Mouse (Mus musculus) leukemia stem cell, adult 10-12 weeks (primary cell): Measurements from ENCODE around the gene H2-Ke6. TPM values are rescaled to one million over a fixed set of nuclear protein-coding genes. Genes with fewer than 3 reads are reported as not detected.

Source experiments
- polyA plus RNA-seq: library from polyadenylated mRNA; stranded (reverse); fragments of >175 nt; gene quantifications from 2 replicates; pipeline ENCODE4 v1.2.3, GENCODE M21; 2012; ENCODE audit warnings: low replicate concordance

The H2-Ke6 gene
- 50.7 and 105 TPM in 2 replicates for polyA plus RNA-seq

DNA sequence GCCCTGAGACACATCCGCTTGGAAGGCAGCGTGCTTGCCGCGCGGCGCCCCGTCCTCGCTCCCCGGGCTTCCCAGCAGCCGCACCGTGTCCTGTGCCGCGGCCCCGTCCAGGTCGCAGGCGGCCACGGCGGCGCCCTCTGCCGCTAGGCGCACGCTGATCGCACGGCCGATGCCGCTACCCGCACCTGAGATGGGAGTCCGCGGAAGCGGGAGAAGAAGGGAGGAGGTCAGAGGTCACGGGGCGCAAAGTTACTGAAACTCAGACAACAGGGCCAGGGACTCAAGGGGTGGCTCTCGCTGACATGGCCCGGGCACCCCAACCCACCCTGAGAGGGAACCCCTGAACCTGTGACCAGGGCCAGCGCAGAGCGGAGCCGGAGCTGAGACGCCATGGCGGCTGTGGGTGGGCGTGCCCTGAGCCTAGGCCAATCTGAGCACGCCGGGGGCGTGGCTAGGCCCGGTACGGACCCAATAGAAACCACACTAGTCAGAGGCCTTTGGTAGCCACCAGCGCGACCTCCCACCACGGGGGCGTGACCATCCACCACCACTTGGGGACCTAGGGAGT is at the start of gene H2-Ke6:
TSS of gene H2-Ke6 (minus strand) at position 405 of the 568 bp plus-strand sequence.

DNA sequence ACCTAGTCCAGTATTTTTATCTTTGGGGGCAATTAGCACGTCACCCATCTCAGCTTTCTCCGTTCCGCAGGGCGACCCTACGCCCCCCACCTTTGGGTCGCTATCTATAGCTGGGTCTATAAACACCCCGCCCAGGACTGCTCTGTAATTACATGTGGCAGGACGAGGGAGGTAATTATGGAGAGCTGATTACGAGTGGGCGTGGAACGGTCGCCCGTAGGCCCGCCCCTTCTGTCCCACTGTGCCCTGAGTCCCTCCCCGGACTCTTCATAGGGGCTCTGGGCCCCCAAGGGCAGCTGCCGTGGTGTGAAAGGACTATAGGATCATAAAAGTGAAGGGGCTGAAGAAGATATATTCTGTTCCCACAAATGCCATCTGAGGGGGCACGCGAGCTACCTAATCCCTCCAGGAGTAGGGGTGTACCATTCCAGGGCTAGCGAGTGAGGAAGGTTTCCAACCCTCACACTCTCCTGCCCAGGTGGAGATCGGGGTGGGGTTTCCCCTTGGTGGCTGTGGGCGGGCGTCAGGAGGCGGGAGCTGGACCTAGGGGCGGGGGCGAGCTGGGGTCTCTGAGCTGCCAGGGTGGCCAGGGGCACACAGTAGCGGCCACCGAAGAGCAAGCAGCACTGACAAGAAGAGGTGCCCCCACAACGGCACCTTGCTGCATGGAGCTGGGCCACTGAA is 11.2 kb upstream of the H2-Ke6 start, which contains the start of gene Col11a2:
TSS of gene Col11a2 (plus strand) at position 560 of the 684 bp plus-strand sequence.

DNA sequence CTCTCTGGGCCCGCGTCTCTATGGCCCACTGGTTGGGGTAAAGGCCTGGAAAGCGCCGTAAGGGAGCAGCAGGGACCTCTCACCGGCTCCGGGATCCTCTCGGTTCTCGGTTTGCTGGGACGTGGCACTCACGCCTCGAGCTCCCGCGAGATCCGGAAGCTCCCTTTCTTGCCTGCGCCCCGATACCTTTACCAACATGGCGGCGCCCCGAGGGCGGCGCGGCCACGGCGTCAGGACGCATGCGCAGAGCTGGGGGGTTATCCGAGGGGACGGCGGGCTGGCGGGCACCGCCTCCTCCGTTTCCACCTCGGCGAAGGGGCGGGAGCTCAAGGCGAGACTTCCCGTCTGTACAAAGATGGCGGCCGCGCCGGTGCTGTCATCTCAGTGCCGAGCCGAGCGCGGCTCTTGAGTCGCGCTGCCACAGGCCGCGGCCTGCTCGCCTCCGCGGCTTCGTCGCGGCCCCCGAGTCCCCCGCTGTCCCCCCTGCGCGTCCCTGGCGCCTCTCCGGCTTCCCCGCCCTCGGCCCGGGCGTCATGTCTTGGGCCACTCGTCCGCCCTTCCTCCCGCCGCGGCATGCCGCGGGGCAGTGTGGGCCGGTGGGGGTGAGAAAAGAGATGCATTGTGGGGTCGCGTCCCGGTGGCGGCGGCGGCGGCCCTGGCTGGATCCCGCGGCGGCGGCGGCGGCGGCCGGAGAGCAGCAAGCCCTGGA is 3.8 kb upstream of the H2-Ke6 start, which contains the start of the genes Slc39a7 and Rxrb:
TSS of gene Slc39a7 (minus strand) at position 218 of the 709 bp plus-strand sequence.
TSS of gene Rxrb (plus strand) at position 348 of the 709 bp plus-strand sequence.

DNA sequence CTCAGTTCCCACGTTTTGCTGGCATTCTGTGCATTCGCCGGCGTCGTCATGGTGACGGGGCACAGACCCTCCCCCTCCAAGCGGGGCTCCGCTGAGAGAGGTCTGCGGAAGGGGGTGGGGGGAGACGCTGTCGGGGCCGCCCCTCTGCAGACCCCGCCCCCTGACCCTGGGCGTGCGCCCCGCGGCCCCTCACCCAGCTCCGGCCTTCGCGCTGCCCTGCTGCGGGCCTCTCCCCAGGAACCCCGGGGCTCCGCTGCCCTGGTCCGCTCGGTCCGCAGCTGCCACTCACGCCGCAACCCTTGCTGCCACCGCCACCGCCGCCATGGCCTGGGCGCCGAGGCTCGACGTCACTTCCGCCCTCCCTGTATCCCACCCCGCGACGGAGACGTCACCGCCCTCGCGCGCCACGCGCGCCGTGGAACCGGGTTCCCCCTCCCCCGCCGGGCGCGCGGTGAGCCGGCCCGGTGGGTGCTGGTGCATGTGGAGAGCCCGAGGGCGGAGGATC is 3.5 kb downstream of the H2-Ke6 start, which contains the start of gene Ring1:
TSS of gene Ring1 (minus strand) at position 364 of the 505 bp plus-strand sequence.

DNA sequence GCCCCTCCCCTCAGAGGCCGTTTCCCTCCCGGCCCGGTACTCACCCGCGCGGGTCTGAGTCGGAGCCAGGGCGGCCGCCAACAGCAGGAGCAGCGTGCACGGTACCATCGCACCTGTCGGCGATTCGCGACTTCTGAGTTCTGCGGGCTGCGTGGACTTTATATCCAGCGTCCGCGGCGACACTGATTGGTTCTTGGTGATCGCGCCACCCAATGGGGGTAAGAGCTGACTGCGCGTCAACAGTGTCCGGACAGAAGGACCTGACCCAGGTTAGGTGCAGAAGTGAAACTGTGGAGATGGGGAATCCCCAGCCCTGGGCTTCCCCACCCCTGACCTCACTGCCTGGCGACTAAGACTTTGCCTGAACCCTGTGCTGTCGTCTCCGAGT is 27.7 kb downstream of the H2-Ke6 start, which contains the start of gene H2-K1:
TSS of gene H2-K1 (minus strand) at position 198 of the 388 bp plus-strand sequence.

Other genes with a start within 250 kb of the H2-Ke6 start
- 3.9 and 15.1 TPM in 2 replicates for gene Angptl4, start 246.2 kb downstream of the H2-Ke6 start, polyA plus RNA-seq
- gene Kank3, start 217.5 kb downstream of the H2-Ke6 start, polyA plus RNA-seq, result 2.1 and 3.0 TPM in 2 replicates
- gene Rps28, start 203.5 kb downstream of the H2-Ke6 start, polyA plus RNA-seq, result 128 and 1,150 TPM in 2 replicates
- gene Ndufa7, start 203.5 kb downstream of the H2-Ke6 start, polyA plus RNA-seq, result 623 and 660 TPM in 2 replicates
- gene Cd320, start 185.0 kb downstream of the H2-Ke6 start, polyA plus RNA-seq, result 29.9 and 33.2 TPM in 2 replicates
- gene Gm7029, start 154.2 kb downstream of the H2-Ke6 start, polyA plus RNA-seq, result not detected in 2 replicates
- 74.4 and 87.4 TPM in 2 replicates for gene Kifc1, start 137.4 kb downstream of the H2-Ke6 start, polyA plus RNA-seq
- not detected in 2 replicates for gene Platr17, start 122.9 kb downstream of the H2-Ke6 start, polyA plus RNA-seq
- gene Daxx, start 118.6 kb downstream of the H2-Ke6 start, polyA plus RNA-seq, result 28.6 and 32.1 TPM in 2 replicates
- gene Tapbp, start 112.2 kb downstream of the H2-Ke6 start, polyA plus RNA-seq, result 473 and 728 TPM in 2 replicates
- gene Zbtb22, start 112.2 kb downstream of the H2-Ke6 start, polyA plus RNA-seq, result 60.2 and 119 TPM in 2 replicates
- 141 and 230 TPM in 2 replicates for gene Rgl2, start 98.5 kb downstream of the H2-Ke6 start, polyA plus RNA-seq
- 74.5 and 89.8 TPM in 2 replicates for gene Pfdn6, start 87.7 kb downstream of the H2-Ke6 start, polyA plus RNA-seq
- gene Wdr46, start 87.4 kb downstream of the H2-Ke6 start, polyA plus RNA-seq, result 94.9 and 266 TPM in 2 replicates
- gene B3galt4, start 76.6 kb downstream of the H2-Ke6 start, polyA plus RNA-seq, result 16.7 and 18.6 TPM in 2 replicates
- 51.6 and 65.2 TPM in 2 replicates for gene Vps52, start 72.2 kb downstream of the H2-Ke6 start, polyA plus RNA-seq
- 29.1 and 64.5 TPM in 2 replicates for gene Rps18, start 72.1 kb downstream of the H2-Ke6 start, polyA plus RNA-seq
- gene H2-K1, start 27.7 kb downstream of the H2-Ke6 start, polyA plus RNA-seq, result 253 and 752 TPM in 2 replicates
- 42.1 and 63.7 TPM in 2 replicates for gene Ring1, start 3.4 kb downstream of the H2-Ke6 start, polyA plus RNA-seq
- gene Slc39a7, start 3.6 kb upstream of the H2-Ke6 start, polyA plus RNA-seq, result 36.5 and 105 TPM in 2 replicates
- 269 and 299 TPM in 2 replicates for gene Rxrb, start 3.8 kb upstream of the H2-Ke6 start, polyA plus RNA-seq
- 8.5 and 40.3 TPM in 2 replicates for gene Col11a2, start 11.4 kb upstream of the H2-Ke6 start, polyA plus RNA-seq
- 9.6 and 71.7 TPM in 2 replicates for gene H2-Oa, start 64.3 kb upstream of the H2-Ke6 start, polyA plus RNA-seq
- gene H2-DMa, start 91.5 kb upstream of the H2-Ke6 start, polyA plus RNA-seq, result 29.6 and 120 TPM in 2 replicates
- 446 and 549 TPM in 2 replicates for gene Brd2, start 94.6 kb upstream of the H2-Ke6 start, polyA plus RNA-seq
- gene H2-DMb2, start 115.2 kb upstream of the H2-Ke6 start, polyA plus RNA-seq, result 73.6 and 78.6 TPM in 2 replicates
- gene H2-DMb1, start 125.0 kb upstream of the H2-Ke6 start, polyA plus RNA-seq, result 2.3 and 4.0 TPM in 2 replicates
- gene Tap1, start 159.5 kb upstream of the H2-Ke6 start, polyA plus RNA-seq, result 20.7 and 59.1 TPM in 2 replicates
- gene Psmb9, start 159.7 kb upstream of the H2-Ke6 start, polyA plus RNA-seq, result 14.5 and 26.2 TPM in 2 replicates
- gene Psmb8, start 169.7 kb upstream of the H2-Ke6 start, polyA plus RNA-seq, result 66.5 and 100 TPM in 2 replicates
- gene Tap2, start 175.5 kb upstream of the H2-Ke6 start, polyA plus RNA-seq, result 95.0 and 101 TPM in 2 replicates
- gene H2-Ob, start 210.8 kb upstream of the H2-Ke6 start, polyA plus RNA-seq, result 5.9 and 8.8 TPM in 2 replicates
- 211 and 1,423 TPM in 2 replicates for gene H2-Ab1, start 229.6 kb upstream of the H2-Ke6 start, polyA plus RNA-seq